Mouse (Mus musculus) lung, postnatal 0 days (tissue): ENCODE results near the gene Usp33. TPM values are rescaled to one million over a fixed set of nuclear protein-coding genes. Genes with fewer than 3 reads are reported as not detected.

Source experiments
- ATAC-seq: fragments of 200-750 bp; cut with Nextera tagmentation; 2 replicates; pipeline ENCODE4 v1.8.0; 2017; ENCODE audit warnings: moderate library complexity
- DNase-seq: peaks from one replicate; pipeline ENCODE4 v3.0.0-alpha.2; 2016; ENCODE audit warnings: low spot score
- H3K27ac ChIP-seq: fragments of 300-500 bp; sonication (generic); 2 replicates; pipeline ENCODE4 v1.5.1; 2014; ENCODE audit warnings: antibody characterized with exemption, mild to moderate bottlenecking, low read length, mixed read lengths
- H3K27me3 ChIP-seq: fragments of 300-500 bp; sonication (generic); replicated peaks from 2 replicates; pipeline ENCODE4 v1.6.1; 2014; ENCODE audit warnings: low read length, mixed read lengths; ENCODE audit not compliant: insufficient read depth
- H3K36me3 ChIP-seq: fragments of 300-500 bp; sonication (generic); 2 replicates; pipeline ENCODE4 v1.6.1; 2014; ENCODE audit warnings: low read length, mixed read lengths; ENCODE audit not compliant: insufficient read depth
- H3K4me1 ChIP-seq: fragments of 300-500 bp; sonication (generic); 2 replicates; pipeline ENCODE4 v1.6.1; 2014; ENCODE audit warnings: antibody characterized with exemption, low read depth, low read length, mixed read lengths; ENCODE audit not compliant: insufficient read depth
- H3K4me2 ChIP-seq: fragments of 300-500 bp; sonication (generic); replicated peaks from 2 replicates; pipeline ENCODE4 v1.6.1; 2014; ENCODE audit warnings: low read depth, mild to moderate bottlenecking, low read length, moderate library complexity, mixed read lengths
- H3K4me3 ChIP-seq: fragments of 300-500 bp; sonication (generic); 2 replicates; pipeline ENCODE4 v1.5.1; 2014; ENCODE audit warnings: low read depth, low read length
- H3K9ac ChIP-seq: fragments of 300-500 bp; sonication (generic); replicated peaks from 2 replicates; pipeline ENCODE4 v1.6.1; 2014; ENCODE audit warnings: low read depth, mild to moderate bottlenecking
- H3K9me3 ChIP-seq: fragments of 300-500 bp; sonication (generic); 2 replicates; pipeline ENCODE4 v1.6.1; 2016; ENCODE audit warnings: low read length, mixed read lengths
- CTCF ChIP-seq: IDR thresholded peaks from 2 replicates; pipeline ENCODE4 v1.5.1; 2016; ENCODE audit warnings: antibody characterized with exemption, mild to moderate bottlenecking
- EP300 ChIP-seq: IDR thresholded peaks from 2 replicates; pipeline ENCODE4 v1.6.1; 2016; ENCODE audit warnings: antibody characterized with exemption, mild to moderate bottlenecking, control low read depth
- WGBS: fragments of 180-500 bp; shearing (Covaris S2); extraction: QIAGEN DNeasy Blood & Tissue Kit; methylation state at CpG from one replicate; pipeline ENCODE4 v1.1.7; 2014; 5-methylcytosine and 5-hydroxymethylcytosine counted together
- polyA plus RNA-seq: library from polyadenylated mRNA; unstranded; fragments of >200 nt; fragmentation: Nextera tagmentation; extraction: Ambion mirVana; gene quantifications from 2 replicates; pipeline ENCODE4 v1.2.1, GENCODE M21; 2015

Usp33 gene
- polyA plus RNA-seq, 1 experiment from 2014 or later: 43.1 TPM

GRCm38 (mm10) chr3:152339862-152340557 is 6.3 kb upstream of the Usp33 start, which contains the start of gene Miga1:
TSS of gene Miga1 (minus strand) at chr3:152340407.
- Histone ChIP-seq H3K9me3 (no peaks in the 10 kb centered on the region), H3K4me3 (peak within 1 kb of the TSS; percentile 78), H3K27me3 (no peaks in the 10 kb centered on the region), H3K4me2 (peak within 1 kb of the TSS; percentile 85), H3K9ac (peak within 1 kb of the TSS; percentile 64), H3K36me3 (no peaks in the 10 kb centered on the region), H3K27ac (peak within 1 kb of the TSS; percentile 68), H3K4me1 (no peaks in the 10 kb centered on the region)
- 2% methylated on average over 54 of the region's 54 CpGs for WGBS
- peak; percentile 80 for DNase-seq
- peak; percentile 76 for ATAC-seq
- TF ChIP-seq CTCF (no peak; the same call in 1 of the 2 replicates), EP300 (no peak)

- DNase-seq (peak; percentile 87), ATAC-seq (peak; percentile 60)
- peaks cover 3% of the 10 kb centered on the region; the same call in 1 of the 2 replicates for H3K4me1 ChIP-seq
- TF ChIP-seq CTCF (no peak), EP300 (peak; percentile 93)
- H3K9ac ChIP-seq: no peak overlapping the region
- no peak overlapping the region for H3K4me3 ChIP-seq
- WGBS: 65% methylated on average over 15 of the region's 15 CpGs
- H3K27me3 ChIP-seq: no peaks in the 10 kb centered on the region
- H3K27ac ChIP-seq: peak overlapping the region; percentile 51
- no peak overlapping the region for H3K4me2 ChIP-seq
- no peaks in the 10 kb centered on the region for H3K36me3 ChIP-seq
- H3K9me3 ChIP-seq: no peaks in the 10 kb centered on the region
Measured at GRCm38 (mm10) chr3:152342961-152343517, 3.2 kb upstream of the Usp33 start.

- Histone ChIP-seq H3K27ac (peak overlapping the region; percentile 93), H3K9me3 (no peaks in the 10 kb centered on the region), H3K4me3 (peak overlapping the region; percentile 71), H3K9ac (peak overlapping the region; percentile 90), H3K27me3 (no peaks in the 10 kb centered on the region), H3K4me1 (peaks cover 5% of the 10 kb centered on the region), H3K4me2 (peak overlapping the region; percentile 60), H3K36me3 (no peaks in the 10 kb centered on the region)
- ATAC-seq: no peak
- no peak for TF ChIP-seq EP300
- TF ChIP-seq CTCF: no peak
- WGBS: under 1% methylated on average over 29 of the region's 54 CpGs
- DNase-seq: peak; percentile 65
Measured at GRCm38 (mm10) chr3:152346633-152347141, 409 bp downstream of the Usp33 start.

- ATAC-seq (no peak), DNase-seq (no peak)
- Histone ChIP-seq H3K9me3 (no peaks in the 10 kb centered on the region), H3K36me3 (no peaks in the 10 kb centered on the region), H3K27ac (peak overlapping the region; percentile 93; the same call in 1 of the 2 replicates), H3K27me3 (no peaks in the 10 kb centered on the region), H3K4me2 (peak overlapping the region; percentile 60), H3K4me1 (peaks cover 5% of the 10 kb centered on the region), H3K4me3 (peak overlapping the region; percentile 71), H3K9ac (peak overlapping the region; percentile 90)
- TF ChIP-seq CTCF (no peak), EP300 (no peak)
- 30% methylated on average over 3 of the region's 3 CpGs for WGBS
Measured at GRCm38 (mm10) chr3:152347227-152347626, 949 bp downstream of the Usp33 start.

- Histone ChIP-seq H3K27ac (peak overlapping the region; percentile 32; the same call in 1 of the 2 replicates), H3K4me2 (0 out of 2 replicates have a peak overlapping the region, but pooled peaks have one; percentile 60), H3K36me3 (no peaks in the 10 kb centered on the region), H3K4me1 (peaks cover 5% of the 10 kb centered on the region), H3K4me3 (no peak overlapping the region), H3K27me3 (no peaks in the 10 kb centered on the region), H3K9me3 (no peaks in the 10 kb centered on the region), H3K9ac (0 out of 2 replicates have a peak overlapping the region, but pooled peaks have one; percentile 12)
- no peak for ATAC-seq
- peak; percentile 44 for DNase-seq
- TF ChIP-seq CTCF (no peak), EP300 (no peak)
- 84% methylated on average over 10 of the region's 10 CpGs for WGBS
Measured at GRCm38 (mm10) chr3:152348011-152348830, 1.9 kb downstream of the Usp33 start.

- 69% methylated on average over 3 of the region's 3 CpGs for WGBS
- no peaks in the 10 kb centered on the region for H3K9me3 ChIP-seq
- H3K9ac ChIP-seq: 0 out of 2 replicates have a peak overlapping the region, but pooled peaks have one; percentile 19
- no peak overlapping the region for H3K4me2 ChIP-seq
- no peak for DNase-seq
- no peak overlapping the region for H3K27ac ChIP-seq
- TF ChIP-seq CTCF: no peak
- TF ChIP-seq EP300: no peak
- H3K27me3 ChIP-seq: no peaks in the 10 kb centered on the region
- H3K4me1 ChIP-seq: peaks cover 5% of the 10 kb centered on the region
- no peak overlapping the region for H3K4me3 ChIP-seq
- H3K36me3 ChIP-seq: no peaks in the 10 kb centered on the region
- ATAC-seq: no peak
Measured at GRCm38 (mm10) chr3:152350431-152350830, 4.2 kb downstream of the Usp33 start.
